Mouse (Mus musculus) frontal cortex, adult 2 months (tissue): ENCODE measurements around the gene Pias3. TPM values are rescaled to one million over a fixed set of nuclear protein-coding genes. Genes with fewer than 3 reads are reported as not detected.
"Not testable (repeated sequence)": the region's sequence is repeated elsewhere in the genome, so short reads cannot be mapped to it uniquely, and the experiment has no call there.

Experiments
- DNase-seq, 2 experiments: peaks; one replicate each; pipeline ENCODE4 v3.0.0; 2022; ENCODE audit warnings: low spot score in 1 of 2; ENCODE audit errors: extremely low spot score in 1 of 2
- polyA plus RNA-seq: library from polyadenylated mRNA; depleted of rRNA; stranded (reverse); fragments of >200 nt; gene quantifications from 2 replicates; pipeline ENCODE4 v1.2.3, GENCODE M21; 2012; rRNA removed

Gene Pias3
- polyA plus RNA-seq, result 25.2 and 25.8 TPM in 2 replicates

DNA sequence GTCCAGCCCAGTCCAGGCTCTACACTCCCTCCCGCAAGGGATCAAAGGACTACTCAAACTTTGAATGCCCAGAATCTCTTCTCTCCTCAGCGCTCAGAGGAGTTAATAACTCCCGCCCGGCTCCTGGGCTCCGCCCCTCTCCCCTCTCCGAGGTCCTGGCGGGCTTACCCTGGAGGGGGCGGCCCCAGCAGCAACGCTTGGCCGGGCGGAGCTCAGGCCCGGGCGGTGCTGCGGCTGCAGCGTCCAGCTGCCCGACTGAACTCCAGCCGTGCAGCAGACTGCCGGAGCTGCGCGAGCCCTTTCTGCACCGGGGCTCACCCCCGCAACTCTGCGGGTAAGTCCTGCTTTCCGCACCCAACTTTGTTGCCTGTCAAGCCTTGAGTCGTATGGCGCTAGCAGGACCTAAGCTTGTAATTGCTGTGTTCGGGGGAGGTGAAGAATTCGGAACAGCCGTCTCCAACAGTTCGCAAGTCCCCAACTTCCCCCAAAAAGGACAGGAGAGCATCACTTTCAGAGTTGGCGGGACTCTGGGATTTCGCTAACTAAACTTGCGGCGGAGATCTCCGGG lies at the start of gene Pias3:
Pias3 (plus strand) TSS at position 187 of the 568 bp plus-strand sequence.
- DNase-seq, result peak in 1 of 2 experiments; percentile 53

DNA sequence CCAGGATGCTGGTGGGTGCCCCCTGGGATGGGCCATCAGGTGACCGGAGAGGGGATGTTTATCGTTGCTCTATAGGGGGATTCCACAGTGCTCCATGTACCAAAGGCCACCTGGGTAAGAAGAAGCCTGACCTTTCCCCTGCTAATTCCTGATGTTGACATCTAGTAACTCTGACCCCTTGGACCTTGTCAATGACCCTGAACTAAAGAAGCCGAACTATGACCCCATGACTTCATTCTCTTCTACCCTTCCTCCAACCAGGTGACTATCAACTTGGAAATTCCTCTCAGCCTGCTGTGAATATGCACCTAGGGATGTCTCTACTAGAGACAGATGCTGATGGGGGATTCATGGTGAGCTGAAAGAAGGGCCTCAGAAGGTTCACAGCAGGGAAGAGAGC lies 48.8 kb upstream of the Pias3 start:
- DNase-seq, result no peak

GRCm38 (mm10) chr3:96660901-96661300 lies 35.3 kb upstream of the Pias3 start:
- no peak for DNase-seq

GRCm38 (mm10) chr3:96662731-96663316 lies 33.4 kb upstream of the Pias3 start:
- DNase-seq, result no peak

DNA sequence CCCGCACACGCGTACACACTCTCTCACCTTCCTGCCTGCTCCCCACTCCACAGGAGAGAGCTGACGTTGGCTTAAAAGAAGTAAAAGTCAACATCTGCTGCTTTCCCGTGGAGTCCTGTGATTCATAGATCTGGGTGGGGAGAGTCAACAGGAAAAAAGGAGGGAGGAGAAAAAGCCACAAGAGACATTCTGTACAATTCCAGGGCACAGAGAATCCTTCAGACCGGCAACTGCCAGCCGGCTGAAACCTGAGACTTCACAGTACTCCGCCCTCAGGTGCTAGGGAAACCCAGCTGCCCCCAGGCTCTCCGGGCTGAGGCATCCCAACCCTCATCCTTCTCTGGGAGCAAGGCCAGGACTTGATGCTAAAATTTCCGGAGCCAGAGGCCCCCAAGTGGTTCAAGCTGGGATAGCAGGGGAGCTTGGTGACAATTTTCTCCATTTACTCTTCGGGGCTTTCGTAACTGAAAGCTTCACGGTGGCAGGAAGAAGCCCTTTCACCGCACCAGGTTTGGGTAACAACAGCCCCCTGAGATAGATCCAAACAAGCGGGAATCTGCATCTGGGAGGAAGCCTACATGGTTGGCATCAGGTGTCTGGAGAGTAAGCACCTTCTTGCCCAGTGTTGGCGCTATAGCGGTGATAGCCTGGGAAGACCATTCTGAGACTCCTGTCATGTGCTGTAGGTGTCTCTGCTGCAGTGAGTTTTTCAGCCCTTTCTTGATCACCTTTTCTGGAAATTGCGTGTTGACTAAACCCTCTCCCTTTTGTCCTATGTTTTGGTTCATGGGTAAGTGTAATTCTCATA lies 32.5 kb upstream of the Pias3 start:
- DNase-seq, result peak; percentile 81 to 96

DNA sequence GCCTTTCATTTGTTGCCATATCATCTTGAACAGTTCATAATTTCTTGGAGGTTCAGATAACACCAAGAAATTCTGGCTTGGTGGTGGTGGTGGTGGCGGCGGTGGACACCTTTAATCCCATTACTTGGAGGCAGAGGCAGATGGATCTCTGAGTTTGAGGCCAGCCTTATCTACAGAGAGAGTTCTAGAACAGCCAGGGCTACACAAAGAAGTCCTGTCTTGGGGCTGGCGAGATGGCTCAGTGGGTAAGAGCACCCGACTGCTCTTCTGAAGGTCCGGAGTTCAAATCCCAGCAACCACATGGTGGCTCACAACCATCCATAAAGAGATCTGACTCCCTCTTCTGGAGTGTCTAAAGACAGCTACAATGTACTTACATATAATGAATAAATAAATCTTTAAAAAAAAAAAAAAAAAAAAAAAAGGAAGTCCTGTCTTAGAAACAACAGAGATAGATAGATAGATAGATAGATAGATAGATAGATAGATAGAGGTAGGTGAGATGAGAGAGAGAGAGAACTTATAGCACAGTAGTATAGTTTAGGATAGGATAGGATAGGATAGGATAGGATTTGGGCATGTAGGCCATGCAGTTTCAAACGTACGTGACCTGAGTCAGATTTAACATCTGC lies 30.3 kb upstream of the Pias3 start:
- not testable (repeated sequence) for DNase-seq

- DNase-seq, result no peak
These were observed 29.3 kb upstream of the Pias3 start for GRCm38 (mm10) chr3:96666916-96667315.

- DNase-seq, result no peak
These were observed 28.9 kb upstream of the Pias3 start for GRCm38 (mm10) chr3:96667316-96667715.

DNA sequence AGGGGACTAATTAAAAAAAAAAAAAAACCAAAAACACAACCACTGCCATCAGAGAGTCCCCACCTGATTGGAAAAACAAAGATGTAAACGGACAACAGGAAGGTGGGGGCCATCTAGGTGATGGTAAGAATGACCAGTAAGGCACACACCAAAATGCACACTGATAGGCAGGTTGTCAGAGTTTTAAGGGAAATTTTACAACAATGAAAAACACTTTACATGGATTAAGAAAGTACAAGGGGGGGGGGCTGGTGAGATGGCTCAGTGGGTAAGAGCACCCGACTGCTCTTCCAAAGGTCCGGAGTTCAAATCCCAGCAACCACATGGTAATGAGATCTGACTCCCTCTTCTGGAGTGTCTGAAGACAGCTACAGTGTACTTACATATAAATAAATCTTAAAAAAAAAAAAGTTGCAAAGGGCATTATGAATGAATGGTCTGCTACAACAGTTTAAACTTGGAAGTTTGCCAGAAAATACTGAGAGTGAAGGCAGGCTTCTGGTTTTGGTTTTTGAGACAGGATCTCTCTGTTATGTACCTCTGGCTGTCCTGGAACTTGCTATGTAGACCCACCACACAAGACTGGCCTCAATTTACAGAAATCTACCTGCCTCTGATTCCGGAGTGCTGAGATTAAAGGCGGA lies 27.6 kb upstream of the Pias3 start:
- DNase-seq, result no peak

- peak; percentile 52 to 74 for DNase-seq
These were observed 26.3 kb upstream of the Pias3 start, which contains the start of gene Ankrd35 for GRCm38 (mm10) chr3:96669727-96670468. TSS of gene Ankrd35 (plus strand) at chr3:96670131.

GRCm38 (mm10) chr3:96671519-96671918 lies 24.7 kb upstream of the Pias3 start:
- DNase-seq, result no peak

- DNase-seq, result no peak
These were observed 22.7 kb upstream of the Pias3 start for GRCm38 (mm10) chr3:96673514-96673913.

GRCm38 (mm10) chr3:96674442-96674841 lies 21.7 kb upstream of the Pias3 start:
- no peak for DNase-seq

- no peak for DNase-seq
These were observed 21.0 kb upstream of the Pias3 start for GRCm38 (mm10) chr3:96675171-96675570.

DNA sequence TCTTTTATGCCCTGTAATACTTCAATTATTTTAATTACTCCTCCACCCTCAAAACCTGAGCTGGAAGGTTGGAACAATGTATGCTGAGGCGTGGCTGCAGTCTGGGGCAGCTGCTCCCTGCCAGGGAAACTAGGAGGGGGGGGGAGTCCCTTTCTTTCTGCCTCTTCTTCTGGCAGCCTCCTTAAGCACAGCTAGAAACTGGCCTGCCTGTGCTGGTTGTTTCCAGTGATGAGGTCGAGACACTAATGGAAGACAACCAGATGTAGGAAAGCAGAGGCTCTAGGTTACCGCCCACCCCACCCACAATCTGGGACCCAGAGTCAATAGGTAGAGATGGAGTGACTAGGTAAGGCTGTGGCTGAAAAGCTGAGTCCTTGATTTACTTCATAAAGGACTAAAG lies 20.5 kb upstream of the Pias3 start:
- DNase-seq, result no peak

DNA sequence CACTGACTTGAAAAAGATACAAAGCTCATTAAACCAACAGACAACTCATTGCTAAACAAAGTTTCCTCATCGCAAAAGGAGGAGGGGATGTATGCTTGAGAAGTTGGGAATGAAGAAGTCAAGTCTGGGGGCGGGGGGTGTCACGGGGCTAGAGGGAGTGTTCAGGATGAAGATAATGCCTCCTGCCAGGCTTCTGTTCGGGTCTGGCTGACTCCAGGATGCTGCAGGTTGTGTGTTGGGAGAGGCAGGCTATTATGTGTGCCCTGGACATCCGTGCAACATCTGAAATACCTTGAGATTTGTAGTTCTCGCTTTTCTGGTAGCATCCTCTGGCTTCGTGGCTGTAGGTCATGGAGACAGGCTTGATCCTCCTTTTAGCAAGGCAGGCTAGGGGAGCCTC lies 17.7 kb upstream of the Pias3 start:
- no peak for DNase-seq

DNA sequence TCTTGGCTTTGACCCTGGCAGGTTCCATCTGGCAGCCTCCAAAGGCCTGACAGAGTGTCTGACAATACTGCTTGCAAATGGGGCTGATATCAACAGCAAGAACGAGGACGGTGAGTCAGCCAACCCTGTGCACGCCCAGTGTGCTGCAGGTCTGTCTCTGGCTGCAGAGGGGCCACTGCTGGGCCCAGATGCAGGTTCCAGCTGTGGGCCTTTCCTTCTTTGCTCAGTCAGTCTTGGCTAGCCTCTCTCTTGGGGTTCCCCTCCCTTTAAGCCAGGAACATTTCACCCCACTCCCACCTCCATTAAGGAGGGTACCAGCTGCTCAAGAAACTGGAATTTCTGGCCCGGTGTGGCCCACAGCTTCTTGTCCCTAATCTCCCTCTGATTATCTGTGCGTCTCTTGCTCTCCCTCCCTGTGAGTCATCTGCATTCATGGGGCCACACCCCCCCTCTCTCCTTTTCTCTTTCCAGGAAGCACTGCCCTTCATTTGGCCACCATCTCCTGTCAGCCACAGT lies 17.0 kb upstream of the Pias3 start:
- no peak for DNase-seq

GRCm38 (mm10) chr3:96680269-96680956 lies 15.8 kb upstream of the Pias3 start:
- DNase-seq, result no peak

DNA sequence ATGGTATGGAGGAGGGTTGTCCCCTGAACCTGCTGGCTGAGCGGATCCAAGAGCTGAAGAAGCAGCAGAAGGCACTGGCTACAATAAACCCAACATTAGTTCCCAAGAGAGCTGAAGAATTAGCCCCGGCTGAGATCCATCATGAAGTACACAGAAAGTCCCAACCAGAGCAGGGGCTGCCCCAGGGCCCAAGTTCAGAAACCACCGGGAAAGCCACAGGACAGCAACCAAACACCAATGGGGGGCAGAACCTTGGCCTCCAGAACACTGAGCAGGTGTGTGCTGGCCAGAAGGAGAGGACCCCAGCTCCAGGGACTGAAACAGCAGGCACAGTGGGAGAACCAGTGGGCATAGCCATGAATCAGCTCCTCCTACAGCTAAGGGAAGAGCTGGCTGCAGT lies 12.7 kb upstream of the Pias3 start:
- DNase-seq, result no peak
